Mouse (Mus musculus) c-Kit-positive CD71-negative TER-119-negative erythroid progenitor cells, embryonic 14.5 days (primary cell): ENCODE results near the gene Tmem59l.
"Not testable (repeated sequence)": the region's sequence is repeated elsewhere in the genome, so short reads cannot be mapped to it uniquely, and the experiment has no call there.

Source experiments
- DNase-seq: peaks from one replicate; pipeline ENCODE4 v3.0.0-alpha.2; 2013; ENCODE audit warnings: low read depth

Tmem59l gene

DNA sequence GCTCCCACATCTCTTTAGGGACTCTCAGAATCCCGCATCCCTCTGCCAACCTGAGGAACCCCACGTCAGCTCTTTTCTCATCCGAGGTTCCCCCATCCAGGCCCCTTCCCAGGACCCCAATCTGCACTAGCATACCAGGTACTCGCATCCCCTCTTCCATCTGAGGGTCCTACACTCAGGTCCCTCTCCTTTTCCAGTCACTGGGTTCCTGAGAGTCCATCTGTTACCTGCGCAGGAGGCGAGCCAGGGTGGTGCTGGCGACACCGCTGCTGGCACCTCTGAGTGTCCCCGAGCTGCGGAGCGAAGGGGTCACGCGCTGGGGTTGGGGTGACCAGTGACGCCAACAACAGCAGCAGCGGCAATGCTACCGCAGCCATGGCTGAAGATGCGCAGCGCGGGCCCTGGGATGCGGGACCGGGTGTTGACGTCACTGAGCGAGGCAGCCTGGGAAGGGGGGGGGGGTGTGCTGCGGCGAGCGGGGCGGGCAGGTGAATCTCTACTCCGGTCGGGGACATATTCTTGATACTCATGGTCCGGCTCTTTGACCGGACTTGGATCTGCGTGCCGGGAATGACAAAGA, at the start of gene Tmem59l:
TSS of gene Tmem59l (minus strand) at position 418 of the 580 bp plus-strand sequence.
- no peak for DNase-seq

DNA sequence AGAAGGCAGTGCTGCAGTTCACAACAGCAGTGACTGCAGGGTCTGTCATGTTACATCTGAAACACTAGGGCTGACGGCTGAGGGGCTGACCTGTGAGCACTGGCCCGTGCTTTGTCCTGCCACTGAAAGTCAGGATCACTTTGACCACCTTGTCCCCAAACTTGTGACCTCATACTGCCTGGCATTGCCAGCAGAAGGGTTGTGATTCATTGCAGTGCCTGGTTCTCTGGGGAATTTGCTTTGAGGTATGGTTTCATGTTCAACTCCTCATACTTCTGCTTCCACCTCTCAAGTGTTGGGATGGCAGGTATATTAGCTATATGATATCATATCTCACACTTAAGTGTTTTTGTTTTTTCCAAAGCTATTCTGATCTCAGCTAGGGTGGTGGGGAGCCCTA, 48.5 kb upstream of the Tmem59l start:
- no peak for DNase-seq

DNA sequence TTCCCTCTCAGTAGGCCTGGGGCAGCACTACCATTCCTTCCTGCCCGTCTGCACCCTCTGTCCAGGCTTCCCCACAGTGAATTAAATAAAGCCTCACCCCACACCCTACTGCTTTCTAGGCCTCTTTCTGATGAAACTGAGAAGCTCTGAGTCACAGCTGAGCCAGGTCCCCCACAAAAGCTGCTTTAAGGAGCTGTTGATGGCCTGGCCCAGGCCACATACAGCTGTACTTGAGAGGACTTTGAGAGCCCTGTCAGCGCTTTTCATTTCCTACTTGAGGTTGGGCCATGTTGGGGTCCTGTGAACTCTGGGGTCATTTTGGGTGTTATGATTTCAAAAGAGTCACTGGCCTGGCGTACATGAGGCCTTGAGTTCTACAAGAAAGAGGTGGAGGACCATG, 48.1 kb upstream of the Tmem59l start:
- no peak for DNase-seq

DNA sequence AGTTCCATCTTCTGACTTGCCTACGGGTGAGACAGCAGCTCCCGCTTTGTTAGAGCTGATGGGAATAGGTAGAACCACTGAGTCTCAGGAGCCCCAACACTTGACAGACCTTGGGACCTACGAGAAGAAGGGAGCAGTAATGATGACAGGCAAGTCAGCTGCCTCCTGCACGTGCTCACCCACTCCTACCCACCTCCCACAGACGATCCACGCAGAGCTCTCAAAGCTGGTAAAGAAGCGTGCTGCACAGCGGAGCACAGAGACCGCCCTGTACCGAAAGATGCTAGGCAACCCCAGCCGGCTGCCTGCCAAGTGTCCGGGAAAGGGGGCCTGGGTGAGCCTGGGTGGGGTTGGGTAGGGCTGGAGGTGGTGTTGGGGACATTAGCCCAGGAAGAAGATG, 47.1 kb upstream of the Tmem59l start:
- no peak for DNase-seq

DNA sequence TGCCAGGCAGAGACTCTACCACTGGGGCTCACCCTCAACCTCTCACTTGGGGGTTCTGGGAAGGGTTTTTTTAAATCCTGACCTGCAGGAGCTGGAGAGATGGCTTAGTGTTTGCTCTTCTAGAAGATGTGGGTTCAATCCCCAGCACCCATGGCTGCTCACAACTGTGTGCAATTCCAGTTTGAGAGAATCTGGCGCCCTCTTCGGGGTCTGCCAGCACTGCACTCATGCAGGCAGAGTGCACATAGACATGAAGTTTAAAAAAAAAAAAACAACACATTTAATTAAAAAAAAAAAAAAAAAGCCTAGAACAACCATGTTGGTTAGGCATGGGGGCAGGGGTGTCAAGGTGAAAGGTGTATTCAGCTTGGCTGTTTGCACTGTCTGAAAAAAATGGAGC, 43.2 kb upstream of the Tmem59l start:
- no peak for DNase-seq

DNA sequence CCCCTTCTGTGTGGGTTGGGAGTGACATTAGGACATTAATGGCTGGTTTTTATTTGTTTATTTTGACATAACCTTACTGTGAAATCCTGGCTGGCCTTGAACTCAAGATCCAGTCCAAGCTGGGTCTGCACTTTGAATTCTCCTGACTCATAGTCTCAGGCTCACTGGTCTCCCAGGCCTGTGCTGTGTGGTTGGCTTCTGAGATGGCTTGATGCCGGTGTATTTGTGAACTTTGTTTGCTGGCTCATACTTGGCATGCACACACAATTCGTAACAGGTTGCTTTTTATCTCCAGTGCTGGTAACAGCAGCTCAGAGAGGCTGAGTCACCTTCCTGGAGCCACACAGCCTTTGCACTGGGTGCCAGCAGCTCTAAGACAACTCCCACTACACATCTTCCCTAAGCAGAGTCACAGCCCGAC, 42.6 kb upstream of the Tmem59l start:
- no peak for DNase-seq

- DNase-seq = no peak
Measured at GRCm38 (mm10) chr8:70529299-70529698, 42.1 kb upstream of the Tmem59l start.

GRCm38 (mm10) chr8:70528182-70528797, 41.1 kb upstream of the Tmem59l start:
- DNase-seq = no peak

GRCm38 (mm10) chr8:70527512-70528181, 40.5 kb upstream of the Tmem59l start, which contains the start of the genes Fkbp8 and Kxd1:
Gene Fkbp8 (plus strand): TSS chr8:70527724.
Gene Kxd1 (minus strand): TSS chr8:70527956.
- DNase-seq = peak; percentile 89

- no peak for DNase-seq
Measured at GRCm38 (mm10) chr8:70527111-70527511, 40.0 kb upstream of the Tmem59l start.

DNA sequence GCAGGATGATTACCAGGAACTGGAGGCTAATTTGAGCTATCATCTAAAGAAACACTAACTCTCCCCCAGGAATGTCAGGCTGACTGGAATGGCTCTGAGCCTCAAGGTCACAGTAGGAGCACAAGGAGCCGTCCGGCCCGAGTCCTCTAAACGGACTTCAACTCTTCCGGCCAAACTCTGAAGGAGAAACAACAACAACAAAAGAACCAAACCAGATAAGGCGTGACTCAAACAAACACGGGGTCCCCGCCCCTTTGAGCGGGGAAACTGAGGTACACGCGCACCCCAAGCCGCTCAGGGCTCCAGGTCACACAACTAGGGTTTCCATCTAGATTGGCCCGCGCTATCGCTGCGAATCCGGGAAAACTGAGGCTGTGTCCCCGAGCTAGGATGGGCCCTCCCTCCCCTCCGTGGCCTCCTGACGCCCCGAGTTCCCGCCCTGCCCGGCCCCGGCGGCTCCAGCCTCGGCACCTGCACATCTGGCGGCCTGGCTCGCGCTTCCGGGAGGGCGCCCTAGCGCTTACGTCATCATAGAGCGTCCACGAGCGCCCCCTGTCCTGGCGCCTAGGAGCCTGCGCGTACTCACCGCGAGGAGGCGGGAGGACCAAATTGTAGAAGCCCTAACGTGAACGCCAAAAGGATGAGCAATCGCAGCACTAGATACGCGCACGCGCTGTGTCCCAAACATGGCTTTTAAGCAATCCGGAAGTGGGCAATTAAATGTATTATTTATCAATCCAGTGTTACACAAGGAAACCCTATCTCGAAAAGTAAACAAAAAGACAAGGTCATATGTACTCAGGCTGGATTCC, 35.6 kb upstream of the Tmem59l start:
- peak; percentile 96 for DNase-seq

DNA sequence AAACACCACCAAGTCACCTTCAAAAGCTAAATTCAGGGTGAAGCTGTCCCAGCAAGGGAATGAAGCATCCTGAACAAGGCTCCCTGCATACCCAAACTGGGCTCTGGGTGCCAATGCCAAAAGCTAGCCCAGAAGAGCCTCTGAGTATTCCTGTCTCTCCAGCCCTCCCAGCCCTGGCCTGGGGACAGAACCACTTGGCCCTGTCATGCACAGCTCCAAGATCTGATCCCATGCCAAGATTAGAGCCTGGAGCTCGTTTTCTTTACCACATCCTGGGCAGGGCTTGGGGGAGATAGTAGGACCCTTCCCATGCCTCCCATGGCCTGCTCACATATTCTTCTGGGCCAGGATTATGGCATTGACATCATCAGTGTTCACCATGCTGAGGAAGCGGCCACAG, 32.4 kb upstream of the Tmem59l start:
- DNase-seq = no peak

DNA sequence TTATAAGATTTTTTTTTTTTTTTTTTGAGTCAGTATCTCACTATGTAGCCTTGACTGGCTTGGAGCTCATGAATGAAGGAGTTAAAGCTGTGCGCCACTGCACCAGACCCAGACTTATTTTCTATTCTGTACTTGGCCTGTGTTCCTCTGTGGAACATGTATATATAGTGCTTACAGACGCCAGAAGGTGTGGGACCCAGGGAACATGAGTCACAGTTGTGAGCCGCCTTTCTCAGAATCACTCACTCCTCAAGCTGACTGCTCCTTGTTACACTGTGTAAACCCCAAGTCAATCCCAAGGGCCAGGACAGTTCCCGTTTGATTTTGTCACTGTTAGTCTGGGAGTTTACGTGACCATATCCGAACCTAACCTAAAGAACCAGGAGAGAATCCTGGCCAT, 31.9 kb upstream of the Tmem59l start:
- DNase-seq = no peak

GRCm38 (mm10) chr8:70517940-70518643, 30.9 kb upstream of the Tmem59l start:
- no peak for DNase-seq

DNA sequence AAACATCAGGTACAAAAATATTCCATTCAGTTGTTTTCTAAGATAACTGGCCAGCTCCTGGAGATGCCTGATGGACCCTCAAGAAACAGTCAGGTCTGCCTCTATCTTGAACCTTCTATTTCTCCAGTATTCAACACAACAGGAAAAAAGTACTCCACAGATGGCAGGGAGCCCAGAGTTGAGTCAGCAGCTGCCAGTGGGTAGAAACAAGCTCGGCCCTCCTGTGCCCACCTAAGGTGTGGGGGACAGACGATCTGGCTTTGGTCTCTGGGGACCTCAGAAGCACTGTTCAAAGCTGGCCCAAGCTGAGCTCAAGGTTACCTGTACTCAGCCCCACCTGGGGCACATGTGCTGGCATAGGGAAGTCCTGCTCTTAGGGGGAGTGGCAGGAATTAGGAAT, 26.3 kb upstream of the Tmem59l start:
- no peak for DNase-seq

- DNase-seq = no peak
Measured at GRCm38 (mm10) chr8:70512253-70512903, 25.2 kb upstream of the Tmem59l start.

GRCm38 (mm10) chr8:70511770-70512169, 24.6 kb upstream of the Tmem59l start:
- DNase-seq = no peak

GRCm38 (mm10) chr8:70511174-70511573, 24.0 kb upstream of the Tmem59l start:
- DNase-seq = not testable (repeated sequence)

GRCm38 (mm10) chr8:70510228-70510915, 23.2 kb upstream of the Tmem59l start, which contains the start of gene Uba52:
Gene Uba52 (minus strand): TSS chr8:70510801.
- peak; percentile 96 for DNase-seq

- DNase-seq = no peak
Measured at GRCm38 (mm10) chr8:70509281-70509952, 22.3 kb upstream of the Tmem59l start.
